Mouse (Mus musculus) liver, embryonic 14.5 days (tissue): ENCODE results near the gene Pnpo.

Source experiments
- CTCF ChIP-seq: IDR thresholded peaks from 2 replicates; pipeline ENCODE4 v1.5.1; 2016; ENCODE audit warnings: antibody characterized with exemption, low read depth, control low read depth
- EP300 ChIP-seq: IDR thresholded peaks from 2 replicates; pipeline ENCODE4 v1.6.1; 2016; ENCODE audit warnings: antibody characterized with exemption, low read depth

DNA sequence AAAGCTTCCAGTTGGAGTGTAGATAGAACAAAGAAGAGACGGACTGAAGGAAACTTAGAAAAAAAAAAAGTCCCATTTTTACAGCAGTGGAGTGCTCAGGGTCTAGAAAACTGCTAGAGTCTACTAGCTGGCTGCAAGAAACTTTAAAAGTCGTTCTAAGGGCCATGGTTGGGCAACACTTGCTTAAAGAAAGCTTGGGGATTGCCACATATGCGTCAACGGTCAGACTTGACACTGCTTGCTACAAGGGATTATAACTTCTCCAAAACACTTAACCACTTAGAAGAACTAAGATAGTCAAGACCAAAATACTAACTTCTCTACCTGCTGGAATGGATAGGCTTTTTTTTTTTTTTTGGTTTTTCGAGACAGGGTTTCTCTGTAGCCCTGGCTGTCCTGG lies 31.0 kb upstream of the Pnpo start:
- TF ChIP-seq CTCF (no peak), EP300 (no peak)
